Mouse (Mus musculus): ENCODE data around the gene Lrrc20. TPM values are rescaled to one million over a fixed set of nuclear protein-coding genes. Genes with fewer than 3 reads are reported as not detected.
A peak's percentile ranks its signal among the peaks of the same experiment; 100 is the strongest.
"Not testable (repeated sequence)": the region's sequence is repeated elsewhere in the genome, so short reads cannot be mapped to it uniquely, and the experiment has no call there.

Lrrc20 gene
- total RNA-seq, 1 experiment from 2014 or later, result 11.7 TPM

DNA sequence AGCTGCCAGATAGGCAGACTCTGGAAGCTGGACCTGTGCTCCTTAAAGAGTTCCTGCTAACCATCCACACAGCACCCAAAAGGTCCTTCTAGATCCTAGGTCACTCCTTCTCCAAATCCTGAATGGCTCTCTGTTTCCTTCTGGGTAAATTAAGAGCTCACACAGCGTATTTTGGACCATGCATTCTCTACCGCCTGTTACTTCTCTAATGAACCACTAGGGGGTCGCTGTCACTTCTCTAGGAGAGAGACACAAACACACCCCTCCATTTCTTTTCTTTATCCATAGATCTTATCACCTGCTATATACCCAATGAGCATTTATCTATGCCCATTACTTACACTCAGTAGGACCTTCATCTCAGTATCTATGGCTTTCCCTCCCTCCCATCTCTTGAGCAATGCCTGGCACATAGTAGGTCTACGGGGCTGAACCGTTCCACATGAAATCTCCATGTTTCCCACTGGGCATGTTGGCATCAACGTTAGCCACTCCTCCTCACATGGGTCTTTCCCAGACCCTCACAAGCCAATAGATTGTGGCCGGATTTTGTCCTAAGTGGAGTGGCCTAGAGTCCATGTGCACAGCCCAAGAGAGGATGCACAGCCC lies 111.7 kb downstream of the Lrrc20 start:
- DNase-seq, result no peak

DNA sequence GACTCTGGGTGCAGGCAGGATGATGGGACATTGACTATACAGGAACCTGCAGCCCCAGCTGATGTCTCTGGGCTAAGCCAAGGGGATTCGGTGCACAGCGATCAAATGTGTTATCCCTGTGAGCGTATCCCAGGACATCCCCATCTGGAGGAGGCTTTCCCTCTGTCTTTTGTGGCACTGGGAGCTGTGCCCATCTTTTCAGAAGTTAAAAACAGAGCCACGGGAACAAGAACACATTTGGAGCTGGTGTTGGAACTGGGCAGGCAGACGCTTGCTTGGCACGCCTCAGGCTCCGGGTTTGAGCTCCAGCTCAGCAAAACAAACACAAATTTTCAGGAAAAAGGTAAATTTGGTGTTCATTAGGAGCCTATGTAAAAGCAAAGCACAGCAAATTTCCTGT lies 122.4 kb downstream of the Lrrc20 start:
- DNase-seq, result no peak

GRCm38 (mm10) chr10:61599556-61600114 lies 124.0 kb downstream of the Lrrc20 start:
- DNase-seq, result no peak

DNA sequence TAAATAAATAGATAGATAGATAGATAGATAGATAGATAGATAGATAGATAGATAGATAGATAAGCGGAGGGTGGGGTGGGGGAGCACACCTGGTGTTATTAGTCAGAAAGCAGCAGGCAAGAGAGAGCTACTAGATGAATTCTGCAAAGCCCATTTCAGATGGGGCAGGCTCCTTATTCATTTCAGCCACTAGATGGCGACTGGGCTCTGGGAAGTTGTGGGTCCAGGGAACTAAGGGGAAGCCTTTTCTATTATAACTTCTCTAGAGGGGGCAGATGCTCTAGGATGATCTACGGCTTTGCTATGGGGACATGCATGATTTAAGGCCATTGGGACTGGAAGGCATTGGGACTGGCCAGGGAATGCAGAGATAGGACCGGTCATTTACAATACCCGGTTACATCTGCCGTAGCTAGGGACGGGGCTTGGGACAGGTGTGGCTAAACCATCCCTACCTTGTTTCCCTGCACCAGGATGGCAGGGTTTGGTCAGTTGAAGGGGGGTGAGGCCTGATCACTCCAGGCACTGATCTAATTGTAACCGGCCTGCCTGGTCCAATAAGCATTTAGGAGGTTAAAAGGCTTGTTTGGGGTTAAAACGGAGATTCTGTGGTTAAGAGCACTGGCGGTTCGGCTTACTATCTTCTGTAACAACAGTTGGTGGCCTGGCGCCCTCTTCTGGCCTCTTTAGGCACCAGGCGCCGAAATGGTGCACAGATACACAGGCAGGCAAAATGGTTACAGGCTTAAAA lies 126.9 kb downstream of the Lrrc20 start:
- DNase-seq, result peak; percentile 82

DNA sequence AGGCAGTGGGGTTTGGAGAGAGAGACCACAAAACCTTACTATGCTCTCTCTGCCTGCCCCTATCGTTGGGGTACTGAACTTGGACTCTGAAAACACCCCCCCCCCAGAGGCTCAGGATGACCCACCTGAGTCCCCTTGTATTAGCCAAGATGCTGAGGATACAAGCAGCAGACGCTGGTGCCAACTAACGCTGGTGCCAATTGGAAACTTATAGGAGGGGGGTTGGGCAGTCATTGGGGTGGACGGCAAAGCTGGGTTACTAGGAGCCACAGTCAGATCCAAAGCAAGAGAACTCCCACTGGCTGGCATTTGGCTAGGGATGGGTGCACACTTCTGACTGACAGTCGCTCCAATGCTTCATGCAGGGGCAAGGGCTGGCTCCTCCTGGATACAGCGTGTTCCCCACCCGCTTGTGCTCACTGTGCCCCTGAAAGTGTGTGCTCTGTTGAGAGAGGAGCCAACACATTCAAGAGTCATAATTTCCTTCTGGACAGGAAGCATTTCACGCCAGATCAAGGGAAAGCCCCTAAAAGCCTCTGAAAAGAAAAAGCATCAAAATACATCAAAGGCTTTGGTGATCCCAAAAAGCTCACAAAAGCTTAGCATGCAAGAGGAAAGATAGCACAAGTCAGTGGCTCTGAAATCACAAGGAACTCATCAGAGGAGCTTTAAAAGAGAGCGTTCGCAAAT lies 128.9 kb downstream of the Lrrc20 start:
- DNase-seq, result no peak

DNA sequence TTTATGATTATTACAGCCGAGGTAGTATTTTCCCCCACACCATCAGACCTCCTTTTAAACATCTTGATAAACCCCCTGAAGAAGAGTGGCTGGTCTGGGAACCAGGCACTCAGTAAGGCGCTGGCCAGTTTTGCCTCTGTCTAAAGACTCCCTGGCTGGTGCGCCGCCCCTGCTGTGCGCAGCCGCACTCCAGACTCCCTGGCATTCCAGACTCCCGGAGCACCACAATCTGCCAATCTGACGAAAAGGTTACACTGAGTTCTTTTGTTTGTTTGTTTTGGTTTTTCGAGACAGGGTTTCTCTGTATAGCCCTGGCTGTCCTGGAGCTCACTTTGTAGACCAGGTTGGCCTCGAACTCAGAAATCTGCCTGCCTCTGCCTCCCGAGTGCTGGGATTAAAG lies 129.8 kb downstream of the Lrrc20 start:
- DNase-seq, result not testable (repeated sequence)

DNA sequence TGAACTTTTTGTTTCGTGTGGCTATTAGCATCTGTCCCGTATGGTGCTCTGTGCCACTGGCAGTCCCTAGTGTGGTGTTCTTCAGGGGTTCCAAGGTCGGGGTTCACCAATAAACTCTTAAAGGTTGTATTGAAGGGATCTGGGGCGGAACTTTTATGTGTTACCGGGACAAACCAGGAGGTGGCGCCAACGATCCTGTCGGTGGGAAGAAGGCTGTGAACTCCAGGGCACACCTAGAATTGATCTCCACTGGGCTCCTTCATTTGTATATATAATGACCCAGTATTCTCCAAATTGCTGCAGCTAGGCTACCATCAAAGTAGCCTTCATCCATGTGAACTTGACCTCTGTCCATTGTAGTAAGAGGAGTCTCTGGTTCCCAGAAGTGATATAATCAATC lies 130.2 kb downstream of the Lrrc20 start:
- peak; percentile 77 for DNase-seq

GRCm38 (mm10) chr10:61608233-61608632 lies 132.6 kb downstream of the Lrrc20 start:
- DNase-seq, result peak; percentile 21

DNA sequence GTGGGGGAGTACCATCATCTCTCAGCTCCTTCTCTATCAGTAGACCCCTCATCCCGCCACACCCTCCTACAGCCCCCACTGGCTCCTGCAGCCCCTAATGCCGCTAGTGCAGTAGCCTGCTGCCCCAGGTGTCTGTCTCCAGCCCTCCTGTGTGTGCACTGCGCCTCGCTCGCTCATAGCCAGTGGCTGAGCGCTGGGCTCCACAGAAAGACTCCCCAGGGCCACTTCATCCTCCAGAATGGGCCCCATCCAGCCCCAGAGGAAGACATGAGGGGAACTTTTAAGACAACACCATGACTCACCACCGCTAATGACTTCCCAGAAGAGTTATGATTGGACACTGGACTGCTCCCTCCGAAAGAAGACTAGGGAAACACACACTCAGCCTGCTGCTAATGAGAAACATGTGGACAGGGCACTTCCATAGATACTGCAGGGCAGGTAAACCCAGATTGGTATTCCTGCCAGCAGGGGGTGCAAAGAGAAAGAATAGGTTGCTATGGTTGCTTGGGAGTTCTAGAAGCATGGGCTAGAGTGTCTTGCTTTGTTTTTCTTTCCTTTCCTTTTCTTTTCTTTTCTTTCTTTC lies 135.1 kb downstream of the Lrrc20 start:
- DNase-seq, result peak; percentile 67

DNA sequence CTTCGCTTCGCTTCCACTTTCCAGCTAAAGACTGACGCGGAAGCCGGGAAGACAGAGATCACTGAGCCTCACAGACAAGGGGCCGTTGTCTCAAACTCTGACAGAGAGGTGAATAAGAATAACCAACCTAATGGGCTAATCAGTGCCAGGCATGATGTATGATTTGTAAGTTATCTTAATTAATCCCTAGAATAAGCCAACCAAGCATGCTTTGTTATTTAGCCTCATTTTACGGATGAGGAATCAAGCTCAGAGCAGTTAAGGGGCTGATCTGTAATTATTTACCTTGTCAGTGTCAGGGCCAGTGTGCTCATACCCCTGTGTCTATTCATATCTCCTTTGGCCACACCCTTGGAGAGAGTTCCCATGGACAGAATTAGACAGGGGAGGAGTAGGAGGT lies 138.7 kb downstream of the Lrrc20 start:
- DNase-seq, result no peak

DNA sequence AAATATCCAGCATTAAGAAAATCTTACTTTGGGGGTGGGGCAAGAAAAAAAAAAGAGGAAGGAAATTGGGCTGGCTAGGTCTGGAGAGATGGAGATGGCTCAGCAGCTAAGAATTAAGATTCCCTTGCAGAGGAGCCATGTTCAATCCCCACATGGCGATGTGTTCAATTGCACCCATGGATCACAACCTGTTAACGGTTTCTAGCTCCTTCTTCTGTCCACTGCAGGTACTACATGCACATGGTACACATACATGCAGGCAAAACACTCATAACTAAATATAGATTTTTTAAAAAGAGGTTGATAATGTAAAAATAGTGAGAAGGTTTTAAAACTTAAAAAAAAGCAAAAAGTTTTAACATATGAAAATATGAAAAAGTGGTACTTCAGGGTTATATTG lies 142.9 kb downstream of the Lrrc20 start:
- DNase-seq, result no peak

DNA sequence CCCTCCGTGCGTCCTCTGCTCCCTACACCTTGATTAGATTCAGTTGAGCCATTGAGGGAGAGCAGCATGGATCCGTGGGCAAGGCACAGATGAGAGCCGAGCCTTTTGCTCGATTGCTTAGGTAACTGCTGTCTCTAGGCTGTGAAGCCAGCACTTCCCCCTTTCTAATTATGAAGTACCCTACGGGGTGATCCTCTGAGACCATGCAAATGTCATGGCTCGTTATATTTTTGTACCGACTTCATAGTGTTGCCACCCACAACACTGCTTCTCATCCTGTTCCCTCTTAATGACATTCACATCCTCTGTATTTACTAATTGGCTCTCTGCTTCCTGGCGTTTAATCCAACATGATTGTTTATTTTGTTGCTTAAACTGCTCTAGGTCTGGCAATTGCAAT lies 146.1 kb downstream of the Lrrc20 start:
- DNase-seq, result no peak

DNA sequence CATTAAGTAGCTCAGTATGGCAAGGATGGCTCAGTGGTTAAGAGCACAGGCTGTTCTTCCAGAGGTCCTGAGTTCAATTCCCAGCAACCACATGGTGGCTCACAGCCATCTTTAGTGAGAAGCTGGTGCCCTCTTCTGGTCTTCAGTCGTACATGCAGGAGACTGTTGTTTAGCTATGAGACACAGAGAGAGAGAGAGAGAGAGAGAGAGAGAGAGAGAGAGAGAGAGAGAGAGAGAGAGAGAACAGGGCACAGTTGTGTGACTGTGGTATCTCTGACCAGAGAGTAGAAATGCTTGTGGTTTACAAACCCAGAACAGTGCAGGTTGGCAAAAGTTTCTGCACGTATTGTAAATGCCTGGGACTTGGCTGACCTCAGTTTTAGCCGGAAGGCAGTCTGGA lies 148.3 kb downstream of the Lrrc20 start:
- DNase-seq, result not testable (repeated sequence)

- DNase-seq, result no peak
These were observed 149.2 kb downstream of the Lrrc20 start for GRCm38 (mm10) chr10:61624771-61625170.

- DNase-seq, result peak; percentile 44
These were observed 150.0 kb downstream of the Lrrc20 start for GRCm38 (mm10) chr10:61625381-61626257.

DNA sequence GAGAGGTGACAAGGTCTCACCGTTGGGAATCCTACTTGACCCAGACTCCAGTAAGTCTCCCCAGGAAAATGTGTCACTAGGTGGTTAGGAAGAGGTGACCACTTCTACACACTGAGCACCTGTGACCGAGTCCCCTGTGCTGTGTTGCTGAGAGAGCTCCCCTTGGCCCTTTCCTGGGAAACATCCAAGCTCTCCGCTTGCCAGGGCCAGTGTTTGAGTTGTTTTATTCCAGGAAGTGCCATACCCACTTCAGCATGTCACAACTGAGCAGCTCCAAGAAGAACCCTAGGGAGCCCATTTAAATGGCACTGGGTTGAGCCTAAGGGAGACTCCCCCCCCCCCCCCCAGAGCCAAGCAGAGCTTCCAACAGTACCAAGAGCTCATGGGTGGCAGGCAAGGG lies 150.9 kb downstream of the Lrrc20 start:
- DNase-seq, result peak; percentile 60

DNA sequence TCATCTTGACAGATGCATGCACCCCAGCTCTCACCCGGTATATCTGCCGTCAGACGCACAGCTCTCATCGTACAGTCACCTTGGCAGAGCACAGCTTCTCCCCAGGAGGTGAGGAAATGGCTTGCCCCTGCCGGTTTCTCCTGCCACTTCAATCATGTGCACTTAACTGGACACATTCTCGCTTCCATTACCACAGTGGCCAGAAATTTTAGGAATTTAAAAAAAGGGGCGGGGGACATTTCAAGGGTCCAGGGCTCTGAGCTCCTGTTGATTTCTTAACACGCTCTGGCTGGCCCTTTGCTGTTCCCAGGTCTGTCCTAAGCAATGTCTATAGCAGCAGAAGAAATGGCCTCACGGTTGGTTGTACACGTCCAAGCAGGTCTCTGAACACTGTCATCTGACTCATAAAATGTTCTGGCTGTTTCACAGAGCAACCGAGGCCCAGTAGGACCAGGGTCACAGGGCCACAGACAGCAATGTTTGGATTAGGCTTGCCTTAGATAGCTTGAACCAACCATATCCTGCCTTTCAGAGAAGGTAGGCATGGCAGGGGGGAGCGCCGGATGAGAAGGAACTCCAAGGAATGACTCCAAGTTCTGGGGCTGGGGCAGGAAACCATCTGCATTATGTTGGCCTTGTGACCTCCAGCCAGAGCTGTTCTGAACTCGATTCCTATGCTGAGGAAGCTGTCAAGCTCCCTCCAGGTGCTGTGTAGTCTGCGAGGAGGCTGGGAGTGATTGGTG lies 151.8 kb downstream of the Lrrc20 start:
- peak; percentile 14 for DNase-seq

DNA sequence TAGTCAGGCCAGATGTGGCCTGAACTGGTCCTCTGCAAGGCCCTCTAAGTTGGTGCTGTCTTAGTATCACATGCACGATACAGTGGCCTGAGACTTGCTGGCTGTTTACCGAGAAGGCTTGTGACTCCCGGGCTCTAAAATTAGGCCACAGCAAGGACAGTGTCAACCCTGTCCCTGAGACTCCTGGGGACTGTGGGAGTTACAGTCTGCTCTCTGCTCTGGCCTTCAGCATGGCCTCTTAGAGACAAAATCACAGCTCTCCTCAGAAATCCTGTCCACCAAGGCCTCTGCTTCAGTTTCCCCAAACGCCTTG lies 152.3 kb downstream of the Lrrc20 start:
- peak; percentile 66 for DNase-seq

Data from adrenal gland, postnatal 14 days (tissue).